Mouse (Mus musculus): ENCODE data around the gene Gtf2b. TPM values are rescaled to one million over a fixed set of nuclear protein-coding genes. Genes with fewer than 3 reads are reported as not detected.

The Gtf2b gene
- 11.0 and 21.1 TPM in 2 replicates for polyA plus RNA-seq (2012; rRNA removed; ENCODE audit: low replicate concordance)

GRCm38 (mm10) chr3:142764995-142765777, at the start of gene Gtf2b:
Gene Gtf2b (plus strand): TSS chr3:142765045.

Other genes starting within 250 kb of the Gtf2b start
- 2.9 and 4.7 TPM in 2 replicates for gene Gbp7, start 234.7 kb upstream of the Gtf2b start, polyA plus RNA-seq (2012; rRNA removed; ENCODE audit: low replicate concordance)
- gene Gbp3, start 205.0 kb upstream of the Gtf2b start, polyA plus RNA-seq (2012; rRNA removed; ENCODE audit: low replicate concordance), result 36.7 and 54.5 TPM in 2 replicates
- gene Gbp2b, start 170.2 kb upstream of the Gtf2b start, polyA plus RNA-seq (2012; rRNA removed; ENCODE audit: low replicate concordance), result 0.26 and 0.96 TPM in 2 replicates
- 18.6 and 43.2 TPM in 2 replicates for gene Gbp2, start 144.4 kb upstream of the Gtf2b start, polyA plus RNA-seq (2012; rRNA removed; ENCODE audit: low replicate concordance)
- gene Kyat3, start 64.0 kb upstream of the Gtf2b start, polyA plus RNA-seq (2012; rRNA removed; ENCODE audit: low replicate concordance), result 2.6 and 8.3 TPM in 2 replicates
- gene Pkn2, start 117.0 kb downstream of the Gtf2b start, polyA plus RNA-seq (2012; rRNA removed; ENCODE audit: low replicate concordance), result 13.0 and 46.2 TPM in 2 replicates

Measured in mammary gland, adult 2 months (tissue).